Mouse (Mus musculus): Measurements from ENCODE around the gene Adra1b. TPM values are rescaled to one million over a fixed set of nuclear protein-coding genes. Genes with fewer than 3 reads are reported as not detected.

The Adra1b gene
- polyA plus RNA-seq, 1 experiment from 2014 or later, result 0.86 TPM

GRCm38 (mm10) chr11:43783772-43784171 lies 117.2 kb downstream of the Adra1b start:
- ATAC-seq (ENCODE audit: low FRiP score, low read depth), result peak; percentile 71
- H3K4me3 ChIP-seq, result no peak overlapping the region
- no peaks in the 10 kb centered on the region for H3K9me3 ChIP-seq
- H3K4me1 ChIP-seq, result no peaks in the 10 kb centered on the region
- H3K27me3 ChIP-seq (replicated peaks), result no peaks in the 10 kb centered on the region
- 10% methylated on average over 2 of the region's 2 CpGs for WGBS
- no peaks in the 10 kb centered on the region for H3K36me3 ChIP-seq
- no peak overlapping the region for H3K9ac ChIP-seq
- H3K4me2 ChIP-seq (replicated peaks), result no peak overlapping the region
- no peak overlapping the region for H3K27ac ChIP-seq

- ATAC-seq (ENCODE audit: low FRiP score, low read depth), result no peak
- Histone ChIP-seq H3K36me3 (no peaks in the 10 kb centered on the region), H3K9me3 (no peaks in the 10 kb centered on the region), H3K4me2 (replicated peaks) (no peak overlapping the region), H3K4me3 (no peak overlapping the region), H3K9ac (no peak overlapping the region), H3K27me3 (replicated peaks) (no peaks in the 10 kb centered on the region), H3K4me1 (no peaks in the 10 kb centered on the region), H3K27ac (no peak overlapping the region)
- 85% methylated on average over 5 of the region's 5 CpGs for WGBS
Measured at GRCm38 (mm10) chr11:43783106-43783505, 117.9 kb downstream of the Adra1b start.

- ATAC-seq (ENCODE audit: low FRiP score, low read depth), result no peak
- Histone ChIP-seq H3K4me1 (peaks cover 7% of the 10 kb centered on the region), H3K9me3 (no peaks in the 10 kb centered on the region), H3K36me3 (no peaks in the 10 kb centered on the region), H3K9ac (no peak overlapping the region), H3K27me3 (replicated peaks) (peaks cover 14% of the 10 kb centered on the region), H3K4me3 (no peak overlapping the region), H3K4me2 (replicated peaks) (no peak overlapping the region), H3K27ac (no peak overlapping the region)
- WGBS, result 81% methylated on average over 5 of the region's 5 CpGs
Measured at GRCm38 (mm10) chr11:43779551-43779950, 121.5 kb downstream of the Adra1b start.

GRCm38 (mm10) chr11:43776324-43776694 lies 124.7 kb downstream of the Adra1b start:
- peak overlapping the region; percentile 52 for H3K9ac ChIP-seq
- no peaks in the 10 kb centered on the region for H3K9me3 ChIP-seq
- H3K4me3 ChIP-seq, result peak overlapping the region; percentile 39
- 17% methylated on average over 8 of the region's 8 CpGs for WGBS
- H3K4me1 ChIP-seq, result peaks cover 7% of the 10 kb centered on the region
- H3K4me2 ChIP-seq (replicated peaks), result peak overlapping the region; percentile 73
- peak; percentile 56; the same call in 1 of the 2 replicates for ATAC-seq (ENCODE audit: low FRiP score, low read depth)
- peaks cover 14% of the 10 kb centered on the region for H3K27me3 ChIP-seq (replicated peaks)
- H3K36me3 ChIP-seq, result no peaks in the 10 kb centered on the region
- H3K27ac ChIP-seq, result no peak overlapping the region

GRCm38 (mm10) chr11:43775469-43776323 lies 125.3 kb downstream of the Adra1b start:
- H3K27me3 ChIP-seq (replicated peaks), result peaks cover 14% of the 10 kb centered on the region
- H3K4me2 ChIP-seq (replicated peaks), result peak overlapping the region; percentile 73
- no peak overlapping the region for H3K27ac ChIP-seq
- H3K4me3 ChIP-seq, result peak overlapping the region; percentile 39
- ATAC-seq (ENCODE audit: low FRiP score, low read depth), result peak; percentile 70
- no peaks in the 10 kb centered on the region for H3K9me3 ChIP-seq
- H3K36me3 ChIP-seq, result no peaks in the 10 kb centered on the region
- H3K4me1 ChIP-seq, result peaks cover 7% of the 10 kb centered on the region
- WGBS, result 13% methylated on average over 63 of the region's 63 CpGs
- H3K9ac ChIP-seq, result peak overlapping the region; percentile 52

- H3K36me3 ChIP-seq, result no peaks in the 10 kb centered on the region
- ATAC-seq (ENCODE audit: low FRiP score, low read depth), result no peak
- H3K27ac ChIP-seq, result no peak overlapping the region
- no peak overlapping the region for H3K4me2 ChIP-seq (replicated peaks)
- H3K4me3 ChIP-seq, result no peak overlapping the region
- peaks cover 7% of the 10 kb centered on the region for H3K4me1 ChIP-seq
- H3K9ac ChIP-seq, result no peak overlapping the region
- H3K9me3 ChIP-seq, result no peaks in the 10 kb centered on the region
- 69% methylated on average over 5 of the region's 5 CpGs for WGBS
- H3K27me3 ChIP-seq (replicated peaks), result peaks cover 14% of the 10 kb centered on the region
Measured at GRCm38 (mm10) chr11:43773725-43774124, 127.3 kb downstream of the Adra1b start.

GRCm38 (mm10) chr11:43770110-43770509 lies 130.9 kb downstream of the Adra1b start:
- Histone ChIP-seq H3K27me3 (replicated peaks) (0 out of 2 replicates have a peak, but pooled peaks cover 1% of the 10 kb centered on the region), H3K9ac (no peak overlapping the region), H3K4me1 (no peaks in the 10 kb centered on the region), H3K27ac (no peak overlapping the region), H3K36me3 (no peaks in the 10 kb centered on the region), H3K9me3 (no peaks in the 10 kb centered on the region), H3K4me3 (no peak overlapping the region), H3K4me2 (replicated peaks) (no peak overlapping the region)
- ATAC-seq (ENCODE audit: low FRiP score, low read depth), result no peak
- 87% methylated on average over 4 of the region's 4 CpGs for WGBS

GRCm38 (mm10) chr11:43767749-43768148 lies 133.3 kb downstream of the Adra1b start:
- H3K27me3 ChIP-seq (replicated peaks), result no peaks in the 10 kb centered on the region
- no peak overlapping the region for H3K4me2 ChIP-seq (replicated peaks)
- no peak for ATAC-seq (ENCODE audit: low FRiP score, low read depth)
- H3K27ac ChIP-seq, result no peak overlapping the region
- H3K36me3 ChIP-seq, result no peaks in the 10 kb centered on the region
- no peaks in the 10 kb centered on the region for H3K9me3 ChIP-seq
- WGBS, result 55% methylated on average over 11 of the region's 11 CpGs
- H3K9ac ChIP-seq, result no peak overlapping the region
- no peak overlapping the region for H3K4me3 ChIP-seq
- H3K4me1 ChIP-seq, result no peaks in the 10 kb centered on the region

- 6% methylated on average over 37 of the region's 37 CpGs for WGBS
- peak overlapping the region; percentile 49; the same call in 1 of the 2 replicates for H3K9ac ChIP-seq
- no peaks in the 10 kb centered on the region for H3K36me3 ChIP-seq
- H3K27ac ChIP-seq, result no peak overlapping the region
- H3K27me3 ChIP-seq (replicated peaks), result no peaks in the 10 kb centered on the region
- H3K9me3 ChIP-seq, result no peaks in the 10 kb centered on the region
- H3K4me1 ChIP-seq, result no peaks in the 10 kb centered on the region
- ATAC-seq (ENCODE audit: low FRiP score, low read depth), result peak; percentile 80
- H3K4me2 ChIP-seq (replicated peaks), result peak overlapping the region; percentile 81
- H3K4me3 ChIP-seq, result peak overlapping the region; percentile 41
Measured at GRCm38 (mm10) chr11:43766922-43767648, 133.9 kb downstream of the Adra1b start.

GRCm38 (mm10) chr11:43758436-43758835 lies 142.6 kb downstream of the Adra1b start:
- Histone ChIP-seq H3K27ac (no peak overlapping the region), H3K9me3 (no peaks in the 10 kb centered on the region), H3K9ac (no peak overlapping the region), H3K36me3 (no peaks in the 10 kb centered on the region), H3K27me3 (replicated peaks) (no peaks in the 10 kb centered on the region), H3K4me3 (no peak overlapping the region), H3K4me1 (no peaks in the 10 kb centered on the region), H3K4me2 (replicated peaks) (no peak overlapping the region)
- no peak for ATAC-seq (ENCODE audit: low FRiP score, low read depth)
- WGBS, result 81% methylated on average over 2 of the region's 2 CpGs

- Histone ChIP-seq H3K4me2 (replicated peaks) (no peak overlapping the region), H3K36me3 (no peaks in the 10 kb centered on the region), H3K9me3 (no peaks in the 10 kb centered on the region), H3K9ac (no peak overlapping the region), H3K4me1 (no peaks in the 10 kb centered on the region), H3K27ac (no peak overlapping the region), H3K4me3 (no peak overlapping the region), H3K27me3 (replicated peaks) (no peaks in the 10 kb centered on the region)
- ATAC-seq (ENCODE audit: low FRiP score, low read depth), result no peak
- WGBS, result 71% methylated on average over 5 of the region's 5 CpGs
Measured at GRCm38 (mm10) chr11:43755411-43755810, 145.6 kb downstream of the Adra1b start.

GRCm38 (mm10) chr11:43754568-43754967 lies 146.4 kb downstream of the Adra1b start:
- no peak for ATAC-seq (ENCODE audit: low FRiP score, low read depth)
- Histone ChIP-seq H3K9ac (no peak overlapping the region), H3K4me1 (no peaks in the 10 kb centered on the region), H3K27ac (no peak overlapping the region), H3K4me3 (no peak overlapping the region), H3K36me3 (no peaks in the 10 kb centered on the region), H3K27me3 (replicated peaks) (no peaks in the 10 kb centered on the region), H3K9me3 (no peaks in the 10 kb centered on the region), H3K4me2 (replicated peaks) (no peak overlapping the region)
- WGBS, result 84% methylated on average over 1 of the region's 1 CpGs
